Mouse (Mus musculus) cerebellum, postnatal 25 days (tissue): ENCODE results near the gene Tmem258.

Experiments
- DNase-seq, 2 experiments: peaks; one replicate each; pipeline ENCODE4 v3.0.0; 2021; ENCODE audit warnings: mixed read lengths in 2 of 2

Tmem258 gene

GRCm38 (mm10) chr19:10185876-10186275 lies 17.9 kb upstream of the Tmem258 start:
- no peak for DNase-seq

GRCm38 (mm10) chr19:10186569-10186968 lies 17.2 kb upstream of the Tmem258 start:
- DNase-seq: no peak

DNA sequence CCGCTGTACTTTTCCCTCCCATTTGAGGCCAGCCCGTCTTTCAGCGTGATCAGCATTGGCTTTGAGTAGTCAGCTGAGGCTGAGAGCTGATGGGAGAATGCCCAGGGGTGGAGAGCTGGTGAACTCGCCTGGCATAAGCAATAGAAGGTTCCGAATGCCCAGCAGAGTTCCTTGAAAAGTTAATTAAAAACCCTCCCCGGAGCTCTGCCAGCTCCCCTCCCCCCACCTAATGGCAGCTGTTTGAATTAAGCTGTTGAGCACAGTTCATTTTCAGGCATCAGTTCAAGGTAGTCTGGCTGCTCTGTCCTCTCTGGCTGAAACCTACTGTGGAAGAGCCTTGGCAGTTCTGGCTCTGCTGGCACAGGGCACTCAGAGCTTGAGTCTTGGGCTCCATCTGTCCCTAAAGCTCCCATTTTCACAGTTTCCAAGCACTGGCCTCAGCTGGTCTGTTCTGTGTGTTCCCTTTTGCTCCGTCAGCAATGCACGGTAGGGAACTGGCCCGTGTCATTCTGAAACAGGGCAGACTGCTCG lies 15.5 kb upstream of the Tmem258 start:
- peak; percentile 76 to 80 for DNase-seq

- DNase-seq: no peak
Measured at GRCm38 (mm10) chr19:10189022-10189421, 14.8 kb upstream of the Tmem258 start.

GRCm38 (mm10) chr19:10189940-10190339 lies 13.9 kb upstream of the Tmem258 start:
- no peak for DNase-seq

DNA sequence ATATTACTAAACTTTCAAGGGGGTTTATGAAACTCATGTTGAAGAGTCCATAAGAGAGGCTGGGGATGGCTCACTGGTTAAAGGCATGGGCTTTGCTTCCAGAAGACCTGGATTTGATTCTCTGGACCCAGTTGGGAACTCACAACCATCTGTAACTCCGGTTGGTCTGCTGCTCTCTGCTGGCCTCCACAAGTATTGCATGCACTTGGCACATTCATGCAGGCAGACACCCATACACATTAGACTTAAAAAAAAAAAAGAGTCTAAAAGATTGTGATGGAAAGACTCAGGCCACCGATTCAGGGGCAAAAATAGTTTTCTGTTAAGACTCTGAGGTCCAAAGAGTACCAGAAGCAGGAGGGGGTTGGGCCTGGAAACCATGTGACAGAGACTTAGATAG lies 13.0 kb upstream of the Tmem258 start:
- DNase-seq: peak; percentile 74 to 79

DNA sequence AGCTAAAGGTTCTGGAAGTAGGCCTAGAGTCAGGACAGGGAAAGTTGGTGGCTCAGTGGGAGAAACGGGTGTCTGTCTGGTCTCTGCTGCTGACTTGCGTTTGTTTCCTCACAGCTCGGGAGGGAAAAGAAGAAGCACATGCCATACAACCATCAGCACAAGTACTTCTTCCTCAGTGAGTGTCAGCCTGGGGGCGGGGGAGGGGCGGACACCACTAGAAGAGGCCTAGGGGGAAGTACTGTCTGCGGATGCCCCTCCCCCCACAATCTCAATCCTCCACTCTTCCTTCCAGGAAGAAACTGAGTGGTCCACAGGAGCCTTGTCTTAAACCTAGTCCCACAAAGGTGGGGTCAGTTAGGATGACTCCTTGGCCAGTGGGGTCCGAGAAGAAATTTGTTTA lies 12.5 kb upstream of the Tmem258 start:
- DNase-seq: peak in 1 of 2 experiments; percentile 28

- no peak for DNase-seq
Measured at GRCm38 (mm10) chr19:10194337-10194736, 9.5 kb upstream of the Tmem258 start.

- no peak for DNase-seq
Measured at GRCm38 (mm10) chr19:10195252-10195651, 8.6 kb upstream of the Tmem258 start.

GRCm38 (mm10) chr19:10197130-10197529 lies 6.7 kb upstream of the Tmem258 start:
- DNase-seq: no peak

- DNase-seq: no peak
Measured at GRCm38 (mm10) chr19:10198286-10198685, 5.5 kb upstream of the Tmem258 start.

DNA sequence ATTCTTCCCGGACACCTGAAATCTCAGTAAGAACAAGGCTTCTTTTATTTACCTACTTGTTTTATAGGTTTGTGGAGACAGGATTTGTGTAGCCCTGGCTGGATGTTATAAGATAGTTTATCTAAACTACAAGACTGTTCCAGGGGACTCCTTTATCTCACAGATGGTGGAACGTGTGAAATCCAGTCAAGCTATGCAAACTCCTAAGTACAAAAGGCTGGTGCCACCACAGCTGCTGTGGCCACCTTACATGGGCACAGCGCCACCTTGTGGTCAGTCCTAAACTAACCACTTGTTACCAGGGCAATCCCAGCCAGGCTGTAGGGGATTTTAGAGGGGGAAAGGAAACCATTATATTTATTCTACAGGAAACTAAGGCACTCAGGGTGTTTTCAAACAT lies 5.1 kb upstream of the Tmem258 start:
- peak; percentile 76 to 88 for DNase-seq

- no peak for DNase-seq
Measured at GRCm38 (mm10) chr19:10203146-10203847, 517 bp upstream of the Tmem258 start.

DNA sequence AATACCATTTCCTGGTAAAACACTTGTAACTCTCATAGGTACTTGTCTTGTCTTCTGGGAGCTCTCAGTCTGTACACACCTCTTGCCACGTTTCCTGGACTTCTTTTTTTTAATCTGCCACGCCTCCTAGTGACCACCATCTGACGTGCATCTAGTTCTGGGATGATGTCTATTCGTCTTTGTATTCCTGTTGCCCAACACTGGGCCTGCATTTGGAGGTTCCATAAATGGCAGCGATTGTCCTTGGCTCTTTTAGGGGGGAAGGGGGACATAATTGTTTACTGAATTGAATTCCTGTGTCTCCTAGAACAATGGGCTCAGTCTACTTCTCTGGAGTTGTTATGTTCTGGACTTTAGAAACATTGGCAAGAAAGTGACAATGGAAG lies 795 bp downstream of the Tmem258 start:
- peak in 1 of 2 experiments; percentile 46 for DNase-seq

GRCm38 (mm10) chr19:10205051-10205450 lies 1.2 kb downstream of the Tmem258 start:
- DNase-seq: no peak

DNA sequence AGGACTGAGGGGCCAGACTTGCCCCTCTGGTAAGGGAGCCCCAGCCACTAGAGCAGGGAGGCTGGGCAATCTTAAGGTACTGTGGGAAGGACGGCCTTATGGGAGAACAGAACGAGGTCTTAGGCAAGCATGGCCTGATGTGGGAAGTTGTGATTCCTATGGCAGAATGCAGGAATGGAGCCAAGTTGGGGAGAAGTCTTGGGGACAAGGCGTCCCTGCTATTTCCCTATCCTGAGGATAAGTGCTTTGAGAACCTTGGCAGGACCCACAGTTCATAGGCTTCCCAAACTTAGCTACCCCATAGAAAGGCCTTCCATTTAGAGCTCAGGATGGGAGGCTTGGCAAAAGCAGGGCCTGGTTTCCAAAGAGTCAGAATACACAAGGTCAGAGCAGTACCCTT lies 5.0 kb downstream of the Tmem258 start:
- no peak for DNase-seq

DNA sequence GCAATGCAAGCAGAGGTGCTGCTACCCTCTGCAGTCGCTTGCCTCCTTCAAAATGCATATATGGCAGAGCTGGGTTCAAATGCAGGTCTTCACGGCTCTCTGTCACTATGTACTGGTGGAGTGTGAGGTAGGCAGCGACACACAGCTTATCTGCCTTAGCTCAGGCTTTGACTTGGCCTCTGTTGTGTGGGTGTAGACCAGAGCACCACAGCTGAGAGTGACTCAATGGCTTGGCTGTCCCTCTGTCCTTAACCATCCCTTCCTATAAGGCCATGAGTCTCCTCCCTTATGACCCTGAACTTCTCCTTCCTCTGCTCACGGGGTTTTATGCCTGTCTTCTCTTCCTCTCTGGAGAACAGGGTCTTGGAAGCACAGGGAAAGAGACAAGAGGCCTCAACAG lies 7.1 kb downstream of the Tmem258 start:
- DNase-seq: no peak

DNA sequence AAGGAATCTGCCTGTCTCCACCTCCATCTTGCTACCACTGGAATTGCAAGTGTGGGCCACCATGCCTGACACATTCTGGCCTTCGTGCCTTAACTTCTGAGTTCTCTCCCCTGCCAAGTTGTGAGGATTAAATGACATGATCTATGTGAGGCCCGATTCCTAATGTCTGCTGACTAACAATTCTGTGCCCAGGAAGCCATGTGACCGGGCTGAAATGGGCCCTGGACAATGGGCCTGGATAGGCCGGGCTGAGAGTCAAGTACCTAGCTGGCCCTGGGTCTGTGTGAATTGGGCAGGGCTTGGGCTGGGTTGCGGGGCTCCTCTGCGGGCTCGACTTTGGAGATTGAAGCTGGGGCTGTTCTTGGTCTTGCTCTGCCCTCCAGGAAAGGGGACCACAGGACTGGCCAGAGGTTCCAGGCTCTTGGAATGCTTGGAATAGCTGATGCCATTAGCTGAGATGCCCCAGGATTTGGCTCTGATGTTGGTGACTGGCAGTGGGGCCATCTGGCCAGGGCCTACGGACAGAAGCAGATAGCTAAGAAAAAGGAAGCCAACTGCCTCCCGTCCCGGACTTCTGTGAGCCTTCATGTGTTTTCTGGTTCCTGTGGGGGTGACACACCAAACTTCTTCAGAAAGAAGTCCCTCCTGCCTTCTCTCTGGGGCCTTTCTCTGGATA lies 10.1 kb downstream of the Tmem258 start:
- DNase-seq: peak in 1 of 2 experiments; percentile 17

- no peak for DNase-seq
Measured at GRCm38 (mm10) chr19:10216101-10216500, 12.3 kb downstream of the Tmem258 start.

- DNase-seq: peak; percentile 21 to 58
Measured at GRCm38 (mm10) chr19:10219108-10219507, 15.3 kb downstream of the Tmem258 start.

GRCm38 (mm10) chr19:10219593-10219992 lies 15.8 kb downstream of the Tmem258 start:
- DNase-seq: no peak

- DNase-seq: no peak
Measured at GRCm38 (mm10) chr19:10221585-10221984, 17.8 kb downstream of the Tmem258 start.

DNA sequence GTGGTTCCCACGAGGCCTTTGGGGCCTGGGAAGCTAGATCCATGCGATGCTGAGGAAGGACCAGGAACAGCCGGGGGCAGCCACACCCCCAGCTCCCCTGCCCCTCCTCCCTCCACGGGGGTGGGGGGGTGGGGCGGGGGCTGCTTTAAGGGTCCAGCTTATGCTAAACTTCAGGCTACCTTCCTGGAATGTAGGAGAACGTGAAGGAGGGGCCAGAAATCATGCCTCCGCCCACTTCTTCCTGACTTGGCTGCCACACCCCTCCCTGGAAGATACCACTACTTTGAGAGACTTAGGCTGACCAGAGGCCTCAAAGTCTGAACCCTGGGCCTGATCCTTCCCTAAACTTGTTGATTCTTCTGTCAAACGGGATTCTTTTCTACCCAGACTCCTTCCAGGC lies 18.8 kb downstream of the Tmem258 start:
- DNase-seq: no peak

- DNase-seq: no peak
Measured at GRCm38 (mm10) chr19:10223561-10223960, 19.7 kb downstream of the Tmem258 start.
